Mouse (Mus musculus) liver, embryonic 16.5 days (tissue): Measurements from ENCODE around the gene Rreb1. TPM values are rescaled to one million over a fixed set of nuclear protein-coding genes. Genes with fewer than 3 reads are reported as not detected.

Source experiments
- ATAC-seq: fragments of 200-750 bp; cut with Nextera tagmentation; 2 replicates; pipeline ENCODE4 v1.8.0; 2017; ENCODE audit warnings: low read depth, mild to moderate bottlenecking, moderate number of reproducible peaks, moderate library complexity
- H3K27ac ChIP-seq: fragments of 300-500 bp; sonication (generic); 2 replicates; pipeline ENCODE4 v1.5.1; 2014; ENCODE audit warnings: mild to moderate bottlenecking, low read length
- H3K27me3 ChIP-seq: fragments of 300-500 bp; sonication (generic); 2 replicates; pipeline ENCODE4 v1.6.1; 2014; ENCODE audit warnings: low read depth, low read length, mixed read lengths; ENCODE audit not compliant: control insufficient read depth, insufficient read depth
- H3K36me3 ChIP-seq: fragments of 300-500 bp; sonication (generic); 2 replicates; pipeline ENCODE4 v1.6.1; 2014; ENCODE audit warnings: mild to moderate bottlenecking; ENCODE audit not compliant: control insufficient read depth, insufficient read depth
- H3K4me1 ChIP-seq: fragments of 300-500 bp; sonication (generic); 2 replicates; pipeline ENCODE4 v1.6.1; 2014; ENCODE audit warnings: low read depth, low read length, mixed read lengths; ENCODE audit not compliant: control insufficient read depth
- H3K4me2 ChIP-seq: fragments of 300-500 bp; sonication (generic); 2 replicates; pipeline ENCODE4 v1.6.1; 2014; ENCODE audit warnings: low read depth, low read length, mixed read lengths
- H3K4me3 ChIP-seq: fragments of 300-500 bp; sonication (generic); 2 replicates; pipeline ENCODE4 v1.5.1; 2014; ENCODE audit warnings: low read depth, mild to moderate bottlenecking, low read length
- H3K9ac ChIP-seq: fragments of 300-500 bp; sonication (generic); 2 replicates; pipeline ENCODE4 v1.6.1; 2014; ENCODE audit warnings: low read depth, low read length
- H3K9me3 ChIP-seq: fragments of 300-500 bp; sonication (generic); replicated peaks from 2 replicates; pipeline ENCODE4 v1.6.1; 2016; ENCODE audit warnings: low read length; ENCODE audit not compliant: control insufficient read depth
- WGBS: fragments of 180-500 bp; shearing (Covaris S2); extraction: QIAGEN DNeasy Blood & Tissue Kit; methylation state at CpG from one replicate; pipeline ENCODE4 v1.1.7; 2014; ENCODE audit not compliant: insufficient replicate concordance; 5-methylcytosine and 5-hydroxymethylcytosine counted together
- polyA plus RNA-seq: library from polyadenylated mRNA; unstranded; fragments of >200 nt; fragmentation: Nextera tagmentation; extraction: Ambion mirVana; gene quantifications from 2 replicates; pipeline ENCODE4 v1.2.1, GENCODE M21; 2015

The Rreb1 gene
- polyA plus RNA-seq, 1 experiment from 2014 or later, result 5.9 TPM

DNA sequence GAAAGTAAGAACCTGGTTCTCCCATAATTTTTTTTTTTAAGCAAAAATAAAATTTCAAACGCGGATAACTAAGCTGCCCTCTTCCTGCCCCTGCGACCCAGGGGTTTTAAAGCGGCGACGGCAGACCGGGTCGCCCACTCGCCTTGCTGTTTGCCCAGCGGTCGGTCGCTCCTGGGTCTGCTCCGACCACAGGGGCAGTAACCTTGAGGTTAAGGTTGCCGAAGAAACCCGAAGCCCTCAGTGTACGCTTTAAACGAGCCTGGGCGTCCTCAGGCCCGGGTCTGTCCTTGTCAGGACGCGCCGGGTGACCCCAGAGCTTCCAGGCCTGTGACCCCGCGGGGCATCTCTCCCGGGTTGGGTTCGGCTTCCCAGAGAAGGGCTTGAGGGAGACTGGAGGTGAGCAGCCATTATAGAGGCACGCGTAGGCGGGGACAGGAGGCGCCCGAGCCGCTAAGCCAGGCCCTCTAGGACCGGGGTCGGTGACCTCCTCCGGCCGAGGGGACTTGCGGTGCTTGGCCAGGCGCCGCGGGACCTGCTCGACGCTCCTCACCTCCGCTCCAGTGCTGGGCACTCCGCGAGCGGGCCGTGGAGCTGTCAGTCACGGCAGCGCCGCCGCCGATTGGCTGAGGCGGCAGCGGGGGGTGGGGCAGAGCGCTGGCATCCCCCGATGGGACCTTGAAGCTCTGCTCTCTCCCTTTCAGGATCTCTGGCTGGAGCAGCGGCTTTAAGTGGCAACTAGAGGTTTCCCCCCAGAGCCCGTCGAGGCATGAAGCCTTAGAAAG lies 79.3 kb downstream of the Rreb1 start:
- ATAC-seq, result peak; percentile 87
- H3K4me1 ChIP-seq, result peaks cover 75% of the 10 kb centered on the region
- peak overlapping the region; percentile 96 for H3K9ac ChIP-seq
- under 1% methylated on average over 57 of the region's 59 CpGs for WGBS
- no peaks in the 10 kb centered on the region for H3K36me3 ChIP-seq
- H3K27me3 ChIP-seq, result no peaks in the 10 kb centered on the region
- peak overlapping the region; percentile 94 for H3K27ac ChIP-seq
- peak overlapping the region; percentile 80 for H3K4me3 ChIP-seq
- H3K4me2 ChIP-seq, result peak overlapping the region; percentile 99
- H3K9me3 ChIP-seq, result no peaks in the 10 kb centered on the region

DNA sequence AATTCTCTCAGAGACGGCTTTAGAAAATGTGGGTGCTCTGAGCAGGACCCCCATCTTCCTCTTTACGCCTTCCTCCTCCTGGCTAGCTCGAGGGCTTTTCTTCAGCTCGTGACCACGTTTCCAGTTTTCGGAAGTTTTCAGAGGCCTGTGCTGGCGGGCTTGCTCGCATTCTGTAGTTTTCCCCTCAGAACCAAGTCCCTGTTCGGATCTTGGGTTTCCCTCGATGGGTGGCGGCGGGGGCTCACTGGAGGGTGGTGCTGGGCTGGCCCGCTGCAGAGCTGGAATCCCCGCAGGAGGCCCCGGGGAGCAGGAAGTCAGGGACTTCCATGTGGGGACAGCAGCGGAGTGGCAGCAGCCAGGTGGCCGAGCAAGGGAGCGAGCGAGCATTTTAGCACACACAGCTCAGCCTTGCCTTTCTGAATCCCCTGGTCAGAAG lies 79.9 kb downstream of the Rreb1 start:
- Histone ChIP-seq H3K27me3 (no peaks in the 10 kb centered on the region), H3K27ac (peak overlapping the region; percentile 94), H3K9ac (peak overlapping the region; percentile 96), H3K4me1 (peaks cover 76% of the 10 kb centered on the region), H3K4me2 (peak overlapping the region; percentile 99), H3K4me3 (peak overlapping the region; percentile 80), H3K9me3 (no peaks in the 10 kb centered on the region), H3K36me3 (no peaks in the 10 kb centered on the region)
- ATAC-seq, result peak; percentile 24
- WGBS, result 1% methylated on average over 19 of the region's 19 CpGs

DNA sequence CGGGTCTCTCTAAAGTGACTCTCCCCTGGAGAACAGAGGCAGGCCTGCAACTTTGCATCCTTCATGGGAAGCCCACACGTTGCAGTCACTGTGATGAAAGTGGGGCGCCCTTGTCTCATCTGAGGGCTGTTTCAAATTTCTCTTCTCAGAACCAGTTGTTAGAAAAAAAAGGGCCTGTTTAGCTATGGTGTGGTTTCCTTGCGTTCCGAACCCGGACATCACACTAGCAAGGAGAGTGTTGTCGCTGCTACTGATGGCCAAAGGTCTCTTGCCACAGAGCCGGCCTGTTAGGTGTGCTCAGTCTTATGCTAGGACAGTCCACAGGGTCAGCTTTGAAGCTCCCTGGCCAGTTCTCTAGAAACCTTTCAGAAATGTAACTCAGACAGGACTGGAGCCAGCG lies 80.3 kb downstream of the Rreb1 start:
- Histone ChIP-seq H3K4me1 (peaks cover 79% of the 10 kb centered on the region), H3K36me3 (no peaks in the 10 kb centered on the region), H3K9ac (peak overlapping the region; percentile 96), H3K27me3 (no peaks in the 10 kb centered on the region), H3K4me2 (peak overlapping the region; percentile 99), H3K27ac (peak overlapping the region; percentile 94), H3K9me3 (no peaks in the 10 kb centered on the region), H3K4me3 (peak overlapping the region; percentile 80)
- 39% methylated on average over 9 of the region's 9 CpGs for WGBS
- no peak for ATAC-seq

DNA sequence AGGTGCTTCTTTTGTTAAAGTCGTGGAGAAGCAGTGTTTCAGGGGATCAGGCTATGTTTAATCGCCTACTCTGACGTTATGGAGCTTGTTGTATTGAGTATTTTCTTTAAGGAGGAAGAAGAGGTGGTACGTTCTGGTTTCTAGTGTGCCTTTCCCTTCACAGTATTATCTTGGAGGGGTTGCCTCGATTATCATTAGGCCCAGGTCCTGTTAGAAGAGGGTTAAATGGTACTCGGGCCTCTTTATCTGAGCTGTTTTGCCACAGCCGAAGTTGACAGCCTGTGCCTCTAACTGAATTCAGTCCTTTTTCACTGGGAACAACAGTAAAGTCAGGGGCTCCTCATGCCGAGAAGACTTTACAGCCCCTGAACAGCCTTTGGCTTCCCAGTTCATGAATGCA lies 81.6 kb downstream of the Rreb1 start:
- Histone ChIP-seq H3K4me2 (peak overlapping the region; percentile 99), H3K27me3 (no peaks in the 10 kb centered on the region), H3K9me3 (no peaks in the 10 kb centered on the region), H3K36me3 (no peaks in the 10 kb centered on the region), H3K4me1 (peaks cover 73% of the 10 kb centered on the region), H3K27ac (peak overlapping the region; percentile 94), H3K9ac (peak overlapping the region; percentile 96), H3K4me3 (peak overlapping the region; percentile 29)
- ATAC-seq, result peak; percentile 56
- 21% methylated on average over 8 of the region's 8 CpGs for WGBS

DNA sequence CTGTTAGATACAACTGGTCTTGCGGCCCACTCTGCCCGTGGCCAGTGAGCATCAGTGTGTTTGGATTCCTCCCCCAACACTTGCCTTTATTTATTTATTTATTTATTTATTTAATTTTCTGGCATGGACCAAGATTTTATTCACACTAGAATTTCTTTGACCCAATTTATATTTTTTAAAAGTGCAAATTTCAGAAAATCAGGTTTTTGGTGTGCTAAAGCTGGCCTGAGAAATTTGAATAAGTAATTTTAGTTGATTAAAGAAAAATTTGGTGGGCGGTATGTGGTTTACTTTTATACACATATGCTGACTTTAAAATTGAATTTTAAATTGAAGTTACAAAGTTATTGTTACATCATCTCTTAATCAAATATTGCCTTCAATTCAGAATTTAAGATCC lies 82.0 kb downstream of the Rreb1 start:
- Histone ChIP-seq H3K27ac (peak overlapping the region; percentile 94), H3K4me3 (peak overlapping the region; percentile 29), H3K9ac (peak overlapping the region; percentile 63), H3K27me3 (no peaks in the 10 kb centered on the region), H3K4me1 (peaks cover 70% of the 10 kb centered on the region), H3K36me3 (no peaks in the 10 kb centered on the region), H3K9me3 (no peaks in the 10 kb centered on the region), H3K4me2 (peak overlapping the region; percentile 99)
- no peak for ATAC-seq
- WGBS, result 24% methylated on average over 3 of the region's 3 CpGs

DNA sequence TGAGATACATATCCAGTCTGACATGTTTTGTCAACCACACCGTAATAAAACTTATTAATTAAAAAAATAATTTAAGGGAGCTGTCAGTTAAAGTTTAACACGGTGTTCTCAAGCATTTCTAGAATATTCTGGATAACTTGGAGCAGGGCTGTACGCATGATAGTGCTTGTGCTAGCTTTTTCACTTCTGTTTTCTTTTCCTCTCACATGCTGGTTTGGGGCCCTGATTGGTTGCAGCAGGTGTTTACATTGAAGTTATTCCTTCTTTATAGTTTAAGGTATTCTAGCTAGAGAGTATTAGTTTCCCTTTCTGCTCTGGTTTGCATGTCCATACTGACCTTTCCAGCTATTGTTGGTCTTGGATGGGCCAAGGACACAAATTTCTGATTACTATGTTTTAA lies 82.6 kb downstream of the Rreb1 start:
- Histone ChIP-seq H3K9me3 (no peaks in the 10 kb centered on the region), H3K4me3 (no peak overlapping the region), H3K36me3 (no peaks in the 10 kb centered on the region), H3K4me2 (peak overlapping the region; percentile 38; the same call in 1 of the 2 replicates), H3K27me3 (no peaks in the 10 kb centered on the region), H3K9ac (peak overlapping the region; percentile 37), H3K27ac (peak overlapping the region; percentile 90), H3K4me1 (peaks cover 72% of the 10 kb centered on the region)
- 50% methylated on average over 3 of the region's 3 CpGs for WGBS
- no peak for ATAC-seq

DNA sequence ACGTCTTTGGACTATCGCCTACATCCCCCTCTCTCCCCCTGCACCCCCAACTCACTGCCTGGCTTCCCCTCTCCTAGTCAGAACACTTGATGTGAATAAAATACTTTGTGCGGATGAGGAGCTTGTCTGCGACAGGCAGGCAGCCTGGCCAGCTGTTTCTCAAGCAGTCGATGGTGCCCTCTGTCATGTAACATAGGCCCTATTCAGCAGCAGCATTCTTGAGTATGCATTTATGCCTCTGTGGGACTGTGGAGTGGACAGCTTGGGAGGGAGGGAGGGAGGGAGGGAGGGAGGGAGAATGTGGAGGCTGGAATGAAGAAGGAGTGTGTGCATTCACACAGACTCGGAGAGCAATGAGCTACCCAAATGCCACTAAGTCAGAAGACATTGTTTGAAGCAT lies 84.3 kb downstream of the Rreb1 start:
- no peak for ATAC-seq
- 46% methylated on average over 6 of the region's 6 CpGs for WGBS
- H3K9ac ChIP-seq, result peak overlapping the region; percentile 37

DNA sequence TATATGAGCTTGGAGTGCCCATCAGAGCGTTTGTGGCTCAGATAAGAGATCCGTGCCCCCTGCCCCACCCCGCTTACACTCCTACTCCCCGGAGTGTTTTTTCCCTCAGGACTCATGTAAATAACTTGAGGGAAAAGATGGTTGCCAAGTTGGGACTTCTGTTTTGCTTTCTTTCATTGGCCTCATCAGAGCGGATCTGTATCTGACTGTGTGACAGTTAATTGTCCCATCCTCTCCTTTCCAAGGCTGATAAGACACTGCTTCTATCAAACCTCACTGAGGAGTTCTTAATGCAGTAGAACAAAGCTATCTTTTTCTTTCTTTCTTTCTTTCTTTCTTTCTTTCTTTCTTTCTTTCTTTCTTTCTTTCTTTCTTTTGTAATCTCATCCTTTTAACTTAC lies 85.4 kb downstream of the Rreb1 start:
- Histone ChIP-seq H3K9ac (peak overlapping the region; percentile 22), H3K4me3 (no peak overlapping the region), H3K27me3 (no peaks in the 10 kb centered on the region), H3K4me1 (peaks cover 79% of the 10 kb centered on the region), H3K27ac (peak overlapping the region; percentile 90), H3K36me3 (no peaks in the 10 kb centered on the region), H3K4me2 (peak overlapping the region; percentile 45; the same call in 1 of the 2 replicates), H3K9me3 (no peaks in the 10 kb centered on the region)
- 0 out of 2 replicates have a peak, but pooled peaks have one; percentile 9 for ATAC-seq
- 21% methylated on average over 5 of the region's 5 CpGs for WGBS

More for the DNA sequence above, 84.3 kb downstream of the Rreb1 start:
- Histone ChIP-seq H3K4me1 (peaks cover 79% of the 10 kb centered on the region), H3K9me3 (no peaks in the 10 kb centered on the region), H3K27me3 (no peaks in the 10 kb centered on the region), H3K36me3 (no peaks in the 10 kb centered on the region), H3K4me3 (no peak overlapping the region), H3K4me2 (0 out of 2 replicates have a peak overlapping the region, but pooled peaks have one; percentile 38), H3K27ac (peak overlapping the region; percentile 90)

DNA sequence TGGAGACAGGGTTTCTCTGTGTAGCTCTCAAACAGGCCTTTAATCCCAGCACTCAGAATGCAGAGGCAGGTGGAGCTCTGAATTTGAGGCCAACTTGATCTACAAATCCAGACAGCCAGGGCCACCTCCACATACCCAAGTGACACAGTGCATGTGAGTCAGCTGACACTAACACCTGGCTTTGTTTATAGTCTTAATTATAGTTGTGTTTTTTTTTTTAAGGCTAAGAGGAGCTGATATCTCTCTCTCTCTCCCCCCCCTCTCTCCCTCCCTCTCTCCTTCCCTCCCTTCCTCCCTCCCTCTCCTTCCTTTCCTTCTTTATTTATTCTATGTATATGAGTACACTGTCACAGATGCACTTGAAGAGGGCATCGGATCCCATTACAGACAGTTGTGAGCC lies 86.5 kb downstream of the Rreb1 start:
- WGBS, result 78% methylated on average over 1 of the region's 1 CpGs
- H3K27me3 ChIP-seq, result no peaks in the 10 kb centered on the region
- no peak for ATAC-seq
- H3K4me2 ChIP-seq, result no peak overlapping the region
- peaks cover 79% of the 10 kb centered on the region for H3K4me1 ChIP-seq
- no peaks in the 10 kb centered on the region for H3K9me3 ChIP-seq
- no peaks in the 10 kb centered on the region for H3K36me3 ChIP-seq
- no peak overlapping the region for H3K27ac ChIP-seq
- no peak overlapping the region for H3K9ac ChIP-seq
- H3K4me3 ChIP-seq, result no peak overlapping the region
